26 mouse cellular contexts compared by ENCODE assay signal in genomic region chr7:123452551-123452950, GRCm38 (mm10). TPM values are rescaled to one million over a fixed set of nuclear protein-coding genes. Genes with fewer than 3 reads are reported as not detected.
DNase-seq lines count a peak whose midpoint lies in the region; ATAC-seq and TF ChIP-seq lines count a peak whose summit lies in the region.
"Had no signal": no experiment of that assay in that cellular context is flagged by ENCODE, and none has a peak within 500 bp of the region (broad histone marks: within the 10 kb centered on the region; RNA-seq: fewer than 3 reads in every experiment).

No protein-coding gene starts in this region.

- no peak for TF ChIP-seq CTCF in kidney, adult 2 months (conservative IDR thresholded peaks at IDR 0.05; ENCODE audit: insufficient read depth, insufficient read length, low read depth, low read length)

- H3K9ac ChIP-seq in kidney, embryonic 15.5 days = no peak overlapping the region
- H3K9ac ChIP-seq: limb, embryonic 15.5 days; lung, embryonic 14.5 days; midbrain, embryonic 12.5 days had no signal

- no peak overlapping the region for H3K27ac ChIP-seq in kidney, adult 2 months (ENCODE audit: insufficient read depth, low read depth, low read length)
- H3K27ac ChIP-seq in kidney, embryonic 15.5 days = peak overlapping the region; percentile 34; the same call in 1 of the 2 replicates
- H3K27ac ChIP-seq: hindbrain, embryonic 10.5 days; limb, embryonic 15.5 days; midbrain, embryonic 12.5 days had no signal

- peaks cover 9% of the 10 kb centered on the region for H3K4me1 ChIP-seq in kidney, adult 2 months (ENCODE audit: control insufficient read depth, insufficient read depth, low read length)
- 0 out of 2 replicates have a peak, but pooled peaks cover 3% of the 10 kb centered on the region for H3K4me1 ChIP-seq in kidney, embryonic 15.5 days
- H3K4me1 ChIP-seq: hindbrain, embryonic 10.5 days; limb, embryonic 15.5 days; midbrain, embryonic 12.5 days had no signal

- H3K4me2 ChIP-seq in kidney, embryonic 15.5 days = no peak overlapping the region
- H3K4me2 ChIP-seq: limb, embryonic 15.5 days; lung, embryonic 14.5 days; midbrain, embryonic 12.5 days had no signal

- peak; percentile 88 for DNase-seq in heart, adult 11 months
- DNase-seq in heart, adult 9 months (ENCODE audit: low spot score in 2 of 2) = no peak
- DNase-seq in kidney, adult 2 months = peak; percentile 78
- DNase-seq in kidney, postnatal 10 days = no peak
- DNase-seq in adipocyte (ENCODE audit: low spot score) = peak; percentile 68
- DNase-seq in left cerebral cortex, postnatal 25 days (ENCODE audit: low spot score in 2 of 2) = no peak
- DNase-seq: adrenal gland, postnatal 25 days; cerebellum, adult 8-10 months; gastrocnemius, postnatal 14 days; layer of hippocampus, adult 9-11 months; left cerebral cortex, postnatal 4 days; lung, embryonic 14.5 days had no signal

- H3K36me3 ChIP-seq in kidney, adult 2 months (ENCODE audit: control insufficient read depth, insufficient read depth, low read length) = no peaks in the 10 kb centered on the region
- no peaks in the 10 kb centered on the region for H3K36me3 ChIP-seq in kidney, embryonic 15.5 days
- H3K36me3 ChIP-seq: hindbrain, embryonic 10.5 days; limb, embryonic 15.5 days; midbrain, embryonic 12.5 days had no signal

- WGBS in kidney, adult 2 months = 15% methylated on average over 6 of the region's 6 CpGs
- WGBS in kidney, embryonic 15.5 days = 32% methylated on average over 6 of the region's 6 CpGs

- no peak for ATAC-seq in kidney, embryonic 15.5 days (replicated peaks; ENCODE audit: low FRiP score)
- ATAC-seq: CD4-positive, CD25-positive, alpha-beta regulatory T cell, adult 4 months; forebrain, embryonic 14.5 days; hindbrain, embryonic 16.5 days had no signal

- H3K9me3 ChIP-seq in kidney, embryonic 15.5 days (replicated peaks) = no peaks in the 10 kb centered on the region
- H3K9me3 ChIP-seq: hindbrain, embryonic 10.5 days; limb, embryonic 15.5 days; midbrain, embryonic 12.5 days had no signal

- intact Hi-C loops in left cerebral cortex, postnatal 25 days (cut with DNase I) = no loop called here

- no peak for TF ChIP-seq POLR2A in kidney, adult 2 months (IDR thresholded peaks at IDR 0.05; ENCODE audit: low read depth, low read length)

- H3K27me3 ChIP-seq in kidney, adult 2 months (replicated peaks; ENCODE audit: control insufficient read depth, insufficient read depth, low read length) = no peaks in the 10 kb centered on the region
- no peaks in the 10 kb centered on the region for H3K27me3 ChIP-seq in kidney, embryonic 15.5 days
- H3K27me3 ChIP-seq: limb, embryonic 15.5 days; midbrain, embryonic 12.5 days had no signal

- no peak overlapping the region for H3K4me3 ChIP-seq in kidney, adult 2 months (ENCODE audit: insufficient read depth, low read depth, low read length)
- H3K4me3 ChIP-seq in kidney, embryonic 15.5 days (replicated peaks) = no peak overlapping the region
- H3K4me3 ChIP-seq: hindbrain, embryonic 10.5 days; limb, embryonic 15.5 days; midbrain, embryonic 12.5 days had no signal

RNA-seq across cellular contexts. Expression of gene Aqp8, which starts 9.5 kb away (rescaled TPM):
- polyA plus RNA-seq in kidney, adult 2 months (2012; rRNA removed) = 1.1 TPM in 2 replicates
- polyA plus RNA-seq in kidney, embryonic 15.5 days (2015; fragmentation: Nextera tagmentation; extraction: Ambion mirVana) = 0.48 TPM in 1 of 2 replicates, not detected in the other
- not detected for total RNA-seq in left cerebral cortex, postnatal 25 days (2021)
- total RNA-seq: adrenal gland, postnatal 25 days; gastrocnemius, postnatal 14 days; left cerebral cortex, adult 18-20 months; left cerebral cortex, postnatal 4 days; megakaryocyte, adult 5-6 weeks; monocyte, adult 5-6 weeks; neutrophil, adult 5-6 weeks had no signal
- polyA plus RNA-seq: brain, embryonic 14.5 days; CD4-positive, CD25-positive, alpha-beta regulatory T cell, adult 4 months; embryonic facial prominence, embryonic 14.5 days; forebrain, embryonic 14.5 days; hindbrain, embryonic 16.5 days; large intestine, adult 2 months; limb, embryonic 15.5 days; lung, embryonic 14.5 days had no signal

RNA-seq across cellular contexts. Expression of gene Zkscan2, which starts 47.7 kb away (rescaled TPM):
- 0.06 and 0.07 TPM in 2 replicates for polyA plus RNA-seq in kidney, adult 2 months (2012; rRNA removed)
- polyA plus RNA-seq in kidney, embryonic 15.5 days (2015; fragmentation: Nextera tagmentation; extraction: Ambion mirVana) = 2.3 and 3.3 TPM in 2 replicates
- 10 to 100 TPM; 14.3 to 18.8 TPM for total RNA-seq in left cerebral cortex, postnatal 25 days (2021)
- total RNA-seq: megakaryocyte, adult 5-6 weeks; monocyte, adult 5-6 weeks; neutrophil, adult 5-6 weeks had no signal

Comparison
In these comparisons a context has a peak if more than half of its experiments do, and no peak if none do; other contexts are left out.
1. DNase-seq: peak in heart, adult 11 months (single experiment), kidney, adult 2 months (single experiment) and adipocyte (single experiment); none in heart, adult 9 months (0 of 2), kidney, postnatal 10 days (single experiment) and left cerebral cortex, postnatal 25 days (0 of 2).